Comparison of ENCODE assay signal across 8 mouse cellular contexts in genomic region chr17:12195604-12196003, GRCm38 (mm10).
A peak's percentile ranks its signal among the peaks of the same experiment; 100 is the strongest.
DNase-seq lines count a peak whose midpoint lies in the region; ATAC-seq and TF ChIP-seq lines count a peak whose summit lies in the region.

No protein-coding gene starts in this region.

- TF ChIP-seq EP300 in heart, postnatal 0 days (IDR thresholded peaks at IDR 0.05; ENCODE audit: low read depth) = no peak
- no peak for TF ChIP-seq EP300 in liver, embryonic 14.5 days (IDR thresholded peaks at IDR 0.05; ENCODE audit: low read depth)

- no peak for TF ChIP-seq CTCF in heart, postnatal 0 days (IDR thresholded peaks at IDR 0.05; ENCODE audit: low read depth)
- no peak for TF ChIP-seq CTCF in liver, embryonic 14.5 days (IDR thresholded peaks at IDR 0.05; ENCODE audit: low read depth)

- no peak overlapping the region for H3K4me3 ChIP-seq in heart, postnatal 0 days (ENCODE audit: low read depth, low read length)
- peak overlapping the region; percentile 36 to 41 for H3K4me3 ChIP-seq in ES-E14 (ENCODE audit: insufficient read depth in 1 of 2, low read depth in 1 of 2, low read length in 2 of 2, poor library complexity in 1 of 2, severe bottlenecking in 1 of 2)
- no peak overlapping the region for H3K4me3 ChIP-seq in embryonic facial prominence, embryonic 15.5 days (replicated peaks)
- H3K4me3 ChIP-seq in liver, embryonic 14.5 days (ENCODE audit: insufficient read depth in 1 of 2, low read depth in 2 of 2, low read length in 2 of 2) = no peak overlapping the region

- H3K4me2 ChIP-seq in heart, postnatal 0 days (ENCODE audit: low read depth, low read length) = 0 out of 2 replicates have a peak overlapping the region, but pooled peaks have one; percentile 10
- H3K4me2 ChIP-seq in embryonic facial prominence, embryonic 15.5 days (replicated peaks) = peak overlapping the region; percentile 5; the same call in 1 of the 2 replicates
- peak overlapping the region; percentile 26 for H3K4me2 ChIP-seq in liver, embryonic 14.5 days (ENCODE audit: low read depth)

- no peaks in the 10 kb centered on the region for H3K27me3 ChIP-seq in heart, postnatal 0 days (ENCODE audit: control insufficient read depth, insufficient read depth, low read length)
- no peaks in the 10 kb centered on the region for H3K27me3 ChIP-seq in embryonic facial prominence, embryonic 15.5 days
- H3K27me3 ChIP-seq in liver, embryonic 14.5 days (ENCODE audit: control insufficient read depth, insufficient read depth, low read length) = no peaks in the 10 kb centered on the region

- 35% methylated on average over 10 of the region's 10 CpGs for WGBS in heart, postnatal 0 days
- WGBS in embryonic facial prominence, embryonic 15.5 days = 32% methylated on average over 10 of the region's 10 CpGs
- 59% methylated on average over 10 of the region's 10 CpGs for WGBS in liver, embryonic 14.5 days (ENCODE audit: insufficient replicate concordance)

- H3K27ac ChIP-seq in heart, postnatal 0 days (ENCODE audit: low read depth) = peak overlapping the region; percentile 28; the same call in 1 of the 2 replicates
- peak overlapping the region; percentile 96 for H3K27ac ChIP-seq in ES-E14 (ENCODE audit: insufficient read depth, low read depth, low read length, poor library complexity, severe bottlenecking)
- peak overlapping the region; percentile 72 for H3K27ac ChIP-seq in embryonic facial prominence, embryonic 15.5 days (replicated peaks)
- peak overlapping the region; percentile 74 for H3K27ac ChIP-seq in liver, embryonic 14.5 days

- H3K9ac ChIP-seq in heart, postnatal 0 days (replicated peaks; ENCODE audit: low read depth, low read length) = no peak overlapping the region
- peak overlapping the region; percentile 73 for H3K9ac ChIP-seq in ES-E14 (ENCODE audit: insufficient read depth, low read depth, low read length, poor library complexity, severe bottlenecking)
- H3K9ac ChIP-seq in embryonic facial prominence, embryonic 15.5 days = no peak overlapping the region
- no peak overlapping the region; the same call in 1 of the 2 replicates for H3K9ac ChIP-seq in liver, embryonic 14.5 days (replicated peaks)

- in situ Hi-C loops in ES-E14 (cut with MboI; ENCODE audit: low sequenced_read_pairs in 2 of 2, unreplicated experiment in 2 of 2) = no loop called here

- no peaks in the 10 kb centered on the region for H3K36me3 ChIP-seq in heart, postnatal 0 days (replicated peaks; ENCODE audit: control insufficient read depth, insufficient read depth, low read length)
- H3K36me3 ChIP-seq in ES-E14 (ENCODE audit: control insufficient read depth, insufficient read depth, low read length, poor library complexity, severe bottlenecking) = peaks cover 3% of the 10 kb centered on the region; the same call in 1 of the 2 replicates
- 0 out of 2 replicates have a peak, but pooled peaks cover 4% of the 10 kb centered on the region for H3K36me3 ChIP-seq in embryonic facial prominence, embryonic 15.5 days
- H3K36me3 ChIP-seq in liver, embryonic 14.5 days (replicated peaks; ENCODE audit: control insufficient read depth, insufficient read depth, low read depth) = peaks cover 14% of the 10 kb centered on the region

- DNase-seq in heart, postnatal 0 days (ENCODE audit: low spot score) = no peak
- no peak for DNase-seq in heart, adult 11 months
- DNase-seq in ES-E14 (ENCODE audit: low read depth, low spot score) = no peak
- DNase-seq in liver, embryonic 14.5 days (ENCODE audit: low read depth in 3 of 3, low spot score in 3 of 3) = no peak
- DNase-seq in spleen, postnatal 36 days (ENCODE audit: low spot score in 2 of 2) = no peak
- DNase-seq in cerebellum, adult 9-10 months = no peak
- DNase-seq in gastrocnemius, postnatal 25 days = no peak

- ATAC-seq in heart, postnatal 0 days (ENCODE audit: insufficient read depth, low read depth) = no peak
- ATAC-seq in embryonic facial prominence, embryonic 15.5 days (ENCODE audit: insufficient number of reproducible peaks, low FRiP score, low TSS enrichment, low read depth) = peak; percentile 22; the same call in 1 of the 2 replicates
- ATAC-seq in liver, embryonic 14.5 days (ENCODE audit: insufficient read depth) = no peak

- no peaks in the 10 kb centered on the region for H3K9me3 ChIP-seq in heart, postnatal 0 days (replicated peaks; ENCODE audit: control insufficient read depth, low read length)
- H3K9me3 ChIP-seq in ES-E14 (ENCODE audit: control insufficient read depth, insufficient read depth, low read depth, low read length) = no peaks in the 10 kb centered on the region
- no peaks in the 10 kb centered on the region for H3K9me3 ChIP-seq in embryonic facial prominence, embryonic 15.5 days (replicated peaks)
- no peaks in the 10 kb centered on the region for H3K9me3 ChIP-seq in liver, embryonic 14.5 days (ENCODE audit: control insufficient read depth, low read length)

- H3K4me1 ChIP-seq in heart, postnatal 0 days (ENCODE audit: control insufficient read depth, insufficient read depth) = no peaks in the 10 kb centered on the region
- peaks cover 12 to 32% of the 10 kb centered on the region in 2 experiments for H3K4me1 ChIP-seq in ES-E14 (ENCODE audit: control insufficient read depth in 2 of 2, insufficient read depth in 2 of 2, low read length in 2 of 2, poor library complexity in 1 of 2)
- peaks cover 36% of the 10 kb centered on the region for H3K4me1 ChIP-seq in embryonic facial prominence, embryonic 15.5 days
- peaks cover 32 to 37% of the 10 kb centered on the region in 2 experiments for H3K4me1 ChIP-seq in liver, embryonic 14.5 days (replicated peaks; ENCODE audit: control insufficient read depth in 2 of 2, insufficient read depth in 2 of 2, low read length in 1 of 2)

TF ChIP-seq in ES-E14, 5 proteins besides CTCF, POLR2A, EP300 and RAD21:
- TF ChIP-seq ZNF384 (IDR thresholded peaks at IDR 0.05; ENCODE audit: low read depth, low read length) = no peak
- no peak for TF ChIP-seq MAFK (IDR thresholded peaks at IDR 0.05; ENCODE audit: insufficient read depth, low read depth, low read length)
- no peak for TF ChIP-seq CHD2 (IDR thresholded peaks at IDR 0.05; ENCODE audit: low read depth, low read length)
- TF ChIP-seq HCFC1 (IDR thresholded peaks at IDR 0.05; ENCODE audit: borderline replicate concordance, insufficient read depth, low read length) = no peak
- no peak for TF ChIP-seq ZC3H11A (IDR thresholded peaks at IDR 0.05; ENCODE audit: borderline replicate concordance, low read depth, low read length)

Comparison
In these comparisons a context has a peak if more than half of its experiments do, and no peak if none do; other contexts are left out.
1. H3K27ac ChIP-seq: peak in every context shown above with its lines; median percentile 96 in ES-E14; 74 in liver, embryonic 14.5 days; 72 in embryonic facial prominence, embryonic 15.5 days; 28 in heart, postnatal 0 days.
2. H3K4me3 ChIP-seq: peak in ES-E14 (2 of 2); none in heart, postnatal 0 days (single experiment), embryonic facial prominence, embryonic 15.5 days (single experiment) and liver, embryonic 14.5 days (0 of 2).
3. Peak in every context shown above with its lines, with median percentiles within 50 percentile points of each other: H3K4me2 ChIP-seq.